Mouse (Mus musculus) liver, postnatal 0 days (tissue): Measurements from ENCODE around the gene Cd84.

ENCODE experiments used
- CTCF ChIP-seq: sonication (generic); IDR thresholded peaks from 2 replicates; pipeline ENCODE4 v1.5.1; 2016; ENCODE audit warnings: antibody characterized with exemption, low read depth
- EP300 ChIP-seq: IDR thresholded peaks from 2 replicates; pipeline ENCODE4 v1.6.1; 2016; ENCODE audit warnings: antibody characterized with exemption, low read depth, mild to moderate bottlenecking

DNA sequence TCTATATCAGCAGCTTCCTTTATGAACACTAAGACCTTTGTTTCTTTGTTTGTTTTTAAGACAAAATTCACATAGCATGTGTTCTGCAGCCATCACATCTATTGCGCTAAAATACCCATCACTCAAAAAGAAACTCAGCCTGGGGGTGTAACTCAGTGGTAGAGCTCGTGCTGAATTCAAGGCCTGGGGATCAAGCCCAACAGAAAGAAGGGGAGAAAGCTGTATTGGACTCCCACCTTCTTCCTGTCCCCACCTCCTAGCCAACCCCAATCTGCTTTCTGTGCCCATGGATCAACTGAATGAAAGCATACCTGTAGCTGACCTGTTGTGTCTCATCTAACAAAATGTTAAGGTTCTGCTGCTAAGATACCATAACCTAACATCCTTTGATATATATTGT, 82.1 kb downstream of the Cd84 start:
- TF ChIP-seq CTCF (no peak), EP300 (no peak)
